Mouse (Mus musculus) thymus, postnatal 4 days (tissue): ENCODE results near the gene Tns4.

Source experiments
- DNase-seq: peaks from one replicate; pipeline ENCODE4 v3.0.0; 2021

Tns4 gene

DNA sequence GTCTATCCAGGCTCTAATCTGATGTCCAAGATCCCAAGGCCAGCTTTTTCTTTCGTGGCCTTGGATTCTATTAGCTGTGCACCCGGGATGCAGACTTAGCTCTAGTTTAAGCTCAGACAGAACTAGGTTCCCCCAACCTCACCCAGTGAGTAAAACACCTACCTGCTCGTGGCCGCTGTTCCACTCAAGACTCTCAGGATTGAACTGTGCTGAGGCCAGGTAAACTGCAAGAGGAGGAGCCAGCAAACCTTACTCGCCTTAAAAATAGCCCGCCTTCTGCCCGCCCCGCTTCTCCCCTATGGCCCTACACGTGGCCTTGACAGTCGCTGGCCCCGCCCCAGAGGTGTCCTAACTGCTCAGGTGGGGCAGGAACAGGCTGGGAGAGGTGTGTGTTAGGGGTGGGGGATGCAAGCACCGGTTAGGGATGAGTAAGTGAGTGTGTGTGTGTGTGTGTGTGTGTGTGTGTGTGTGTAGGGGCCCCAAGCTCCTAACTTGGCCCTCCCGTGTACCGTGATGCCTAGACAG is at the start of gene Tns4:
TSS of gene Tns4 (minus strand) at position 230 of the 525 bp plus-strand sequence.
- DNase-seq: no peak

DNA sequence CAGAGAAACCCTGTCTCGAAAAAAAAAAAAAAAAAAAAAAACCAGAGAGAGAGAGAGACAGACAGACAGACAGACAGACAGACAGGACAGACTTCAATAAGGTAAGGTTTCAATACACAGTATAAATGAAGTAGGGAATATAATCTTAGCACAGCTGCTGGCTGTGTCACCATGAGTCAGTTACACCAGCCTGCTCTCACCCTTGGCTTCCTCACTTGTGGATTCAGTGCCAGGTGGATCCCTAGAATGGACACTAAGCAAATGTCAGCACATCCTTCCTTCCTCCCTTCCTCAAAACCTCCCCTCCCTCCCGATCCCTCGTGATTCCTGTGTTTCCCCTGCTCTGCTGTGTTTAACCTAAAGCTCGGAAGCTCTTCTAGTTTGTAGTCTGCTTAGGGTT is 48.3 kb upstream of the Tns4 start:
- DNase-seq: no peak

- DNase-seq: no peak
Observed at GRCm38 (mm10) chr11:99136961-99137360, 47.9 kb upstream of the Tns4 start.

- peak; percentile 83 for DNase-seq
Observed at GRCm38 (mm10) chr11:99136361-99136760, 47.3 kb upstream of the Tns4 start.

DNA sequence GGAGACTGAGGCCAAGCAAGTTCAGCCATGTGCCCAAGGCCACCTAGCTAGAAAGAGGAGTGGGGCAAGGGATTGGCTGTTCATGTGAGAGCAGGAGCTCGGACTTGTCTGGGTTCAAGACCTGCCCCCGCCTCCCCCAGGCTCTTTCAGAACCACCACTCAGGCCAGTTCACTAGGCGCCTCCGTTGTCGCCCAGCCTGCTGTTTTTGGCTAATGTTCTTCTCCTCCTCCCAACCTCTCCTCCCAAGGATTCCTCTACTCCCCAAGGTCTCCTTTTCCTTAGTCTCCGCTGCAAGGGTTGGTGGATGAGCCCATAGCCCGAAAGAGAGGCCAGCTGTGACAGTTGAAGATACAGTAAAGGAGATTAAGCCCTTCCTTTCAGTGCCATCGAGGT is 45.9 kb upstream of the Tns4 start:
- DNase-seq: peak; percentile 42

DNA sequence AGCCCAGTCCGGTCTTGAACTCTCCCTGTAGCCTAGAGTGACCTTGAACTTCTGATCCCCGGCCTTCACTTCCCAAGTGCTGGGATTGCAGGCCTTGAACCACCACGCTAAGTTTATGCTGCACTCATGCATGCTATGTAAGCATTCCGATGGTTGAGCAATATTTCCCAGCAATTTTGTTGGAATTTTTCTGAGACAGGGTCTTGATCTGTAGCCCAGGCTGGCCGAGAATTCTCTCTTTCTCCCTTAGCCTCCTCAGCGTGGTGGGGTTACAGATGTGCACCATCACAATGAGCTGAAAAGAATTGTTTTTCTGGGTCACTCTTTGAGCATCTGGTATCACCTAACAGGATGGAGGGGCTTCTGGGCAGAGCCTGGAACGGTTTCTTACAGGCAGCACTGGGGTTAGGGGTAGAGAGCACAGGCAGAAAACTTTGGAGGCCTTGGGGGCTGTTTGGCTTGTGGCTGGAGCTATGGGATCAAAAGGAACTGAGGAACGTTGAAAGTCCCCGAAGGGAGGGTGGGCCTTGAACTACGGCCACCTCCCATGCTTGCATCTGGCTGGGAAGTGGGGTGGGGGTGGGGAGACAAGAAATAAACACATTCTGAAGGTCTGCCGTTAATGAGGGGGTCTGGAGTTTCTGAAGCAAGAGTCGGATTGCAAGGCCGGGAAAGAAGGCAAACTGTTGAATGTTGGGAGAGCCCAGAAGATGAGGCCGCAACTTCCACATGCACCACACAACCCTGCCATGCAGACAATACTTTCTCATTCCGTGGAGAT is 45.4 kb upstream of the Tns4 start:
- DNase-seq: peak; percentile 49

- peak; percentile 28 for DNase-seq
Observed at GRCm38 (mm10) chr11:99133285-99133897, 44.3 kb upstream of the Tns4 start.

DNA sequence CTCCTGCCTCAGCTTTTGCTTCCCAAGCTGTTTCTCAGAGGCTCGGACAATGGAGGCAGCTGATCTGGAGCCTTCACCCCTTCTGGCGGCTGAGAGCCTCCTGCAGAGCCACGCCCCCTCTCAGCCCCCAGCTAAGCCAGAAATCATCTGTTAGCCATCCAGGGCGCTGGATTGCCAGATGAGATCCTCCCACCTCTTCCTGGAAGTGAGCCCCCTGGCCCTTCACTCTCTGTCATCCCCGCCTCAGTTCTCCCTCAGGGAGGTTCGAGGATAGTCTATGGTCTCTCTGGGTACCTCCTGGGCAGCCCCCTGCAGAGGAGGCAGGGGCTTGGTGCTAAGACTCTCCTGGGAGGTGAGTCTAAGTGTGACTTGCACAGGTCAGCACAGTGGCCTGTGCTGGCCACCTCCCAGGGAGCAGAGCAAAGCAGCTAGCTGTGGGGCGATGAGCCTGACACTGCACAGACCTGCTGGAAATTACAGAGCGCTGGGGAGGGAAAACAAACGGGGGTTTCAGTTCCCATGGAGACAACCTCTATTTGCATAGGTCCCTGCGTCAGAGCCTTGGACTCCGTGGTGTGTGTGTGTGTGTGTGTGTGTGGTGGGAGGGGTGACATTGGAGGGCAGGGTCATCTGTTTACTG is 43.1 kb upstream of the Tns4 start:
- DNase-seq: peak; percentile 61

DNA sequence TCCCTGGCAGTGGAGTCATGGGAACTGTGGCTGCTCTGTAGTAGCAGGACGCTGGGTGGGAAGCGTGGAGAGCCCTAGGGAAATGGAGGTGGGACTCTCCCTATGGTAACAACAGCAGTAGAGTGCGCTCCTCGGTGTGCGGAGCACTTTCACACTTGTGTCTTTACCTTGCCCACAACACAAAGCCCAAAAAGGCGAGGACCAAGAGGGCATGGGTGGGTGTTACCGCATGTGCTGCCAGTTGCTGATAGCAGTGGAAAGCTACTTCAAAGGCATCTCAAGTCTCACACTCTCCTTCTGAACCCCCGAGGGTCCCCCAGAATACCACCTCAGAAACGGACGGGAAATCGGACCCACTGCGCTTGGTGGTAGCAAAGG is 42.3 kb upstream of the Tns4 start:
- DNase-seq: peak; percentile 42

- DNase-seq: peak; percentile 18
Observed at GRCm38 (mm10) chr11:99130736-99131462, 41.8 kb upstream of the Tns4 start.

DNA sequence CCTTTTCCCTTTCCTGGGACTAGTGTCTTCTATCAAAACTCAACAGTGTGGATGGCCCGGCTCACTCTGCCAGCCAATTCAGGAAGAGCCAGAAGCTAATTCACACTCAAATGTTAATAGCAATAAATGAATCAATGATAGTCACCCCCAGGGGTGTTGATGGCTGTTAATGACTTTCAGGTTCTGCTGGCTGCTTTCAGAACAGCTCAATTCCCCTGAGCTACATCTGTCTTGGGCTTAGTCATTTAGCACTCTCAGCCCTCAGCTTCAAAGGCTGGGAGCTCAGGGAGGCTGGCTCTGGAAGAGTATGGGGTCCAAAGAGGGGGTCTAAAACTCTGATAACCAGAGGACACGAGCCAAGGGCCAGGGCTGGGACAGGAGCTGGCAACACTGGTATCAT is 40.2 kb upstream of the Tns4 start:
- DNase-seq: peak; percentile 10

GRCm38 (mm10) chr11:99127785-99128682 is 38.9 kb upstream of the Tns4 start:
- DNase-seq: peak; percentile 15

DNA sequence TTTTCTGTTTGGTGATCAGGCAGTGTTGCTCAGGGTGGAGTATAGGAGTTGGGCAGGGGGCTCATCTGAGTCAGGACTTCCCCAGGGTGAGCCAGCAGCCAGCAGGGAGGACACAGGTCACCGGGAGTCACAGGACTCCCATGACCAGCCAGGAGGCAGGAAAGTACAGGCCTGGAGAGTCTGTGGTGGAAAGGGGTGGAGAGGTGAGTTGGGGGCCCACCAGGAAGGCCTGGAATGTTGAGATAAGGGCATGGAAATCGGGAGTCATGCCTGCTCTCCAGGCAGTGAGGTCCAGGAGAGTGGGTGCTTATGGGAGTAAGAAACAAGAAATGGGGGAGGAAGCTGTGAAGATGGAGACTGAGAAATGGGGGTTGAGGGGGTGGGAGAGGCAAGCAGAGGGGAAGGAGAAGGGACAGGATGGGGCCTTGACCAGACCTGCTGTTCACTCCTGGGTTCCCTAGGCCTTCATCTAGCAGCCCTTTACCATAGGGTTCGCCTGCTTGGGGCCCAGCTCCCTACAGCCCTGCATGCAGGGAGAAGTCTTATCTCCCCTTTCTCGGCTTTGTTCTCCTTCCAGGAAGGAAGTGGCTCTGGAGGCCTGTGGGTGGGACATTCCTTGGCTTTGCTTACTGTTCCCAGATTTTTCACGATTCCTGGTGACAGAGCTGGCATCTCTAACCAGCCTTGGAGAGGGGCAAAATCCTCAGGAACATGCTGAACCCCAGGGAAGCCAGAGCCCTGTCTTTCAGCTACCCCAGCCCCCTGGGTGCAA is 37.6 kb upstream of the Tns4 start:
- DNase-seq: peak; percentile 41

DNA sequence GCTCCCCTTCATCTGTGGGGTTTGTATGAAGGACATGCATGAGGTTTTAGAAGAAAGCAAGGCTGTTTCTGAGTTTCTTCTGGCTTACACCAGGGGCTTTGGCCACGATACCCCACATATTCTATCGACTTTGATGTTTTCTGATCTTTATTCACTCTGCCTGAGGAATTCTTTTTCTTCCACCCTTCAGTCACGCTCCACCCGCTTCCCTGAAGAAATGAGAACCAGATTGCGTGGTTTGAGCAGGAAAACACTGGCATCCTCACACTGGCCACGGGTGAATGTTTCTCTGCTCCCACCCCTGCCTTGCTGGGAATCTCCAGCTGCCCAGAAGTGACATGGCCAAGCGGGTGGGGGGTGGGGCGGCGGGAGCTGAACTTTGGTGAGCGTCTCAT is 35.5 kb upstream of the Tns4 start:
- DNase-seq: no peak

DNA sequence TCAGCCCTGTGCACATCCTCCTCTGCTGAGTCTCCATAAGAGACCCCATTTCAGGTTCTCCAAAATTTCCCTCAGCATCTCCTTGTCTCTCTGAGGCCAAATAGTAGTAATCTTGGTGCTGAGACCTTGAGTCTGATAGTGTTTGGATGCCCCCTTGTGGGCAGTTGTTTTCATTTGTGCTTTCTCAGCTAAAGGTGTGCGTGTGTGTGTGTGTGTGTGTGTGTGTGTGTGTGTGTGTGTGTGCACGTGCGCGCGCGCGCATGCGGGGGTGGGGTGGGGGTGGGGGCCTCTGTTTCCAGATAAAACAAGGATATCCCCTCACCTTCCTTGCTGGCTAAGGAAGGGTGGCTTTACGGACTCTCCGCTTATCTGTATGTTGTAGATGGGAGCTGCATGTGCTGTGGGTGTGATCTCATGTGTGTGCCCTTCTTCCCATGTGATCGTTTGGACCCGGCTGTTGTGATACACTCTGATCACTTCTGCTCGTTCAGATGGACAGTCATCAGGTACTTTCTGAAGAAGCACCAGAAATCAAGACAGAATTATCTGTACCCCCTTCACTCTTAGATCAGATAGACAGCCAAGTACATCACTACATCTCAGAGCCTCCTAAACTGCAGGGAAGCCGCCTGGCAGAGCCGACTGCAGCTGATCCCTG is 35.0 kb upstream of the Tns4 start:
- peak; percentile 82 for DNase-seq

- no peak for DNase-seq
Observed at GRCm38 (mm10) chr11:99122703-99123102, 33.6 kb upstream of the Tns4 start.

DNA sequence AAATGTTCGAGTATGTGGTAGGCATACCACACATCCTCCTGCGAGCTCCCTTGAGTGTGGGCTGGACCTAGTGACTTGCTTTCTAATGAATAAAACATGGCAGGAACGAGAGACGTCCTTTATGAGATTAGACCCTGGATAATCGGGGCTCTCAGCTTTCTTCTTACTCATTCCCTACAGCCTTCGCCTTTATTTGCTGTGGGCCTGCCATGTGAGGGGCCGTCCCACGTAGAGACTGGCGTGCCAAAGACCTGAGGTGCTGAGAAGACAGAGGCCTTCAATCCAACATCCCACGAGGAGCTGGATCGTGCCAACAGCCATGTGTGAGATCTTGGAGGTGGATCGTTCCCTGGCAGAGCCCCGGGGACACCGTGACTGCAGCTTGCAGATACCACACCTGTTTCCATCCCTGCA is 32.1 kb upstream of the Tns4 start:
- no peak for DNase-seq

DNA sequence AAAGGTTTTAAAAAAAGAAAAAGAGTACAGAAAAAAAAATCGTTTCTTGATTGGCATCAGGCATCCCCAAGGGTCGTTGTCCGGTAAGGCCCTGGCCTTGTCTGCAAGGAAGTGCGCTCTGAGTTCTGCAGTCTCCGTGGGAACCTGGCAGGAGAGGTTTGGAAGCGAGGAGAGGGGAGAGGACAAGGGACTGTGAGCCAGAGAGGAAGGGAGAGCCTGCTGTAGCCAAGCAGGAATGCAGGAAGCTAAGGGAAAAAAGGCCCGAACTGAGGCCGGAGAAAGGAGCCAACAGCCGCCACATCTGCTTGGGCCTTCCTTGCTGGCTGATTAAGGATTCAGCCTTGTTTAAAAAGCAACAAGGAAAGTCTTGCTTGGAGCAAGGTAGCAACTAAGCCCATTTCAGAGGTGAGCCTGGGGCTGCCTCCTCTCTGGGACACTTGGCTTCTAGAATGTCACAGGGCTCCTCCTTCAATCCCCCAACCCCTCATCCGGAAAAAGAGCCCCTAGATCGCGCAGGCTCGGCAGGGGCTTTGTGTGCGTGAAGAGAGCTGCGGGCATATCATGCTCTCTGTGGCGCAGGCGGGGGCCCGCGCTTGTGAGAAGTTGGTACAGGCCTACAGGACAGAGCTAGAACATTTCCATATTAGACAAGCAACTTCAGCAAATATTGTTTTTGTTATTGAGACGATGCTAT is 31.6 kb upstream of the Tns4 start:
- DNase-seq: no peak

- DNase-seq: no peak
Observed at GRCm38 (mm10) chr11:99118963-99119362, 29.9 kb upstream of the Tns4 start.

DNA sequence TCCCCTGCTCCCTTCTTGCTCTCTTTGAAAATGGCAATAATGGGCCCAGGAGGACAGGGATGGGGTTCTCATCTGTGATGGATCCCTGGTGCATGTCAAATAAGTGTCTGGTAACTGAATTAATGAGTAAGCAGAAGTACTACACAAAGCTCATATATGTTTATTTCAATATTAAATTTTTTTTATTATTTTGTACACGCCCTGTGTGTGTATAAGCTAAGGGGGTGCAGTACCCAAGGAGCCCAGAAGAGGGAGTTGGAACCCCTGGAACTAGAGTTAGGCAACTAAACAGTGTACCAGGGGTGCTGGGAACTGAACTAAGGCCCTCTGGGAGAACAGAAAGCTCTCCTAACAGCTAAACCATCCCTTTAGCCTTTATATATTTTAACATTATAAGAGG is 29.3 kb upstream of the Tns4 start:
- DNase-seq: no peak
